Mouse (Mus musculus) cerebellum, postnatal 4 days (tissue): ENCODE results near the gene Psen2.

ENCODE experiments used
- DNase-seq, 2 experiments: peaks; one replicate each; pipeline ENCODE4 v3.0.0; 2022; ENCODE audit warnings: low spot score in 2 of 2, mixed read lengths in 1 of 2

The Psen2 gene

DNA sequence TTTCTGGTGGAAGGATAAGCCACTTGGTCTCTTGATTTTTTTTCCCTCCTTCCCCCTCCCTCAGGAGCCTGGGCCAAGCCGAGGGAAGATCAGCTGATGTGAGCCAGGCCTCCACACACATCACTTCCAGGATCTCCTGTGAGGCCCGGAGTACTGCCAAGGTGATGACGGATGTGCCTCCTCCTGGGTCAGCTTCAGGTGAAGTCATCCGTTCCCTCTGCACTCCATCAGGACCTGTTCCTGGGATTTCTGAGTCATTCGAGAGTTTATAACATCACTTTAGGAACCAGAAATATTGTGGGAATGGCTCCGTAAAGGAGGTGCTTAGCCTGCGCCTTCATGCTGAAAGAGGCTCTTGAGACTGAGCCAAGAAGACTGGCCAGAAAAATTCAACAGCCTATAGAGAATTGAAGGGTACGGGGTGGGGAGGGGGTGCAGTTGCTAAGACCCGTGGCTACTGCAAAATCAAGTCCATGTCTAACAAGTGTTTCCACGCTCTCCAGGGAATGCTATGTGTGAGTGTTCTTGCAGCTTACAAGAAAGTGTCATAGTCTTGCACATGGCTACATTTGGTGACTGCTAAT lies 11.6 kb upstream of the Psen2 start:
- no peak for DNase-seq

DNA sequence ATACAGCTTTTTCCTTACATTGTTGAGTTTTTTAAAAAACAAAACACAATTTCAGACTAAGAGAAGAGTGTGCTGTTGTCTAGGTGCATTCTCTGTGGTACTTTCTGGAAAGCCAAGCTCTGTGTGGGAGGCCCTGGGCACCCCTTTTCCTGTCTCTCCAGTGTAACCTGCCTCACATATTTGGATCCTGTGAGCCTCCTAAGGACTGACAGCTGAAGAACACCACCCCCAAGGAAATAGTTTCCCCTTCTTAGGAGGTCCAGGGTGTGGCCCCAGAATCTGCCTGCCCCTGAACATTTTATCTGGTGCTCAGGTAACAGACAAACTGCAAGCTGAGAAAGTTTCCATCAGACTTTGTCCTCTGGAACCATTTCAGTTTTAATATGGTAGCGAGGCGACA lies 5.8 kb upstream of the Psen2 start:
- no peak for DNase-seq

GRCm38 (mm10) chr1:180268249-180269031 lies 5.2 kb upstream of the Psen2 start:
- peak; percentile 83 to 93 for DNase-seq

GRCm38 (mm10) chr1:180267151-180267550 lies 3.9 kb upstream of the Psen2 start:
- DNase-seq: no peak

GRCm38 (mm10) chr1:180265399-180265798 lies 2.2 kb upstream of the Psen2 start:
- no peak for DNase-seq

DNA sequence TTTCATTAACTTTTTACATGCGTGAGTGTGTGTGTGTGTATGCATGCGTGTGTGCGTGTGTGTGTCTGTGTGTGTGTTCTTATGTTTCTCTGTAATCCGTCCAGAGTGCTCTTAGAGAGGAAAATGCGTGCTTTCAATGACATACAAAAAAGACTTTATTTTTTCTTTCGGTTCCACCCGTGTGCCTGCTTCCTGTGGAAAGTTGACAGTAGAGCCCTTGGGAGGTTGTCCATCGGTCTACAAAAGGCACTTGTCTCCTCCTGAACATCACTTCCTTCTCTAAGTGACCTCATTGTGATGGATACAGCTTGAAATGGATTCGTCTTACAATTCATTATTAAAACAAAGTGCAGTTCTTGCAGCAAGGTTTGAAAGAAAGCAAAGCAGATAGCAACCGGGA lies 1.6 kb upstream of the Psen2 start:
- no peak for DNase-seq

DNA sequence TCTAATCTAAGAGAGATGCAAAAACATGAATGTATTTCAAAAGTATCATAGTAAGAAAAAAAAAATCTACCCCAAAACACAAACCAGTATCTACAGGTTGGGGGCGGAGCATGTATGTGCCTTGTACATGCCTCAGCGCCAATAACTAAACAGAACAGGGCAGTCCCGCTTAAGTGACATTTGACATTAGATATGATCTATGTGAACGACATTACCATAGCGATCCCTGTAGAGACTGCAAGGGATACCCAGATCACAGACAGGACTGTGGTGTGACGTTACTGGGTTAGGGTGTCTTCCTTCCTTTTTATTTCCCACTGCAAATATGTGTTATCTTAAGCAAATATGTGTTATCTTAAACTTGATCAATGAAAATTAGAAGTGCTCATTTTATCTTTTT lies 1.2 kb upstream of the Psen2 start:
- DNase-seq: no peak

DNA sequence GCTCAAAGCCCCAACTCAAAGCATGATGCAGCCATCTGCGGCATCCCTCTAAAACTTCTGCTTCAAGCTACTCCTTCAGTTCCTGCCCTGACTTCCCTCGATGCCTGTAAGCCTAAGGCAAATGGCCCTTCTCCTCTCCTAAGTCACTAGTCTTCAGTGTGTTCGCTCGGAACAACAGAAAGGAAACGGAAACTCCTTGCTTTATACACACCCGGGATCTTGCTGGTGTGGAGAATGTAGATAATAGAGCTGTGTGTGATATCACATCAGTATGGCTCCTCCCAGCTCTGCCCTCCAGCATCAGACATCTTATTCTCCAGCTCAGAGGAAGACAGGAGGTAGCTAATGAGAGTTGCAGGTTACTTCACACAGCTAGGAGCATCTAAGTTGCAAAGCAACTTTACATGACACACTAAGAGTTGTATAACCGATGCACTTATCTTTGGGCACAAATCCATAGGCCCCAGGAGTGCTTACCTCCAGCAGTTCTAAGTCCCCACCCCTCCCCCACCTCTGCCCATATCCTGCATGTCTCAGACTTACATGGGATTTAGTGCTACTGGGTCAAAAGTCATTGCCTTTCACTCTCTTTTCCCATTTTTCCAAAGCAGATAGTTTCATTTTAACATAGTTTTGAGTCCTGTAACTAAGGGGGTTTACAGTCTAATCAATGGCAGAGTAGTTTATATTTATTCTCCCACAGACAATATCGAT lies 1.2 kb downstream of the Psen2 start:
- no peak for DNase-seq

GRCm38 (mm10) chr1:180261415-180261814 lies 1.8 kb downstream of the Psen2 start:
- no peak for DNase-seq

GRCm38 (mm10) chr1:180260886-180261285 lies 2.4 kb downstream of the Psen2 start:
- DNase-seq: no peak

DNA sequence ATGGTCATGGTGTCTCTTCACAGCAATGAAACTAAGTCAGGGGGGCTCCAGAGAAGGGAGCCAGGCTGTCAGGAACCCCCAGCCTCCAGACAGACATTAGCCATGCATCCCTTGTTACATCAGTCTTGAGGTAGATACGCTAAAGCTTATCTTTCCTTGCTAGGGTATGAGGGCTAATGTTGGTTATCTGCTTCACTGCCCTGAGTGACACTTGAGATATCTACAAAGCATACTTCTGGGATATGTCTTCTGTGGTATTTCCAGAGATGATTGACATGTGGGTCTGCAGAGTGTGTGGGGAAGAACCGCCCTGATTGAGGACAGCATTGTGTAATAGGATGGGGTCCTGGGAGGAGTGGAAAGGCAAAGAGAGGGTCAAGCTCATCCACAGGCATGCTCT lies 3.5 kb downstream of the Psen2 start:
- DNase-seq: no peak

DNA sequence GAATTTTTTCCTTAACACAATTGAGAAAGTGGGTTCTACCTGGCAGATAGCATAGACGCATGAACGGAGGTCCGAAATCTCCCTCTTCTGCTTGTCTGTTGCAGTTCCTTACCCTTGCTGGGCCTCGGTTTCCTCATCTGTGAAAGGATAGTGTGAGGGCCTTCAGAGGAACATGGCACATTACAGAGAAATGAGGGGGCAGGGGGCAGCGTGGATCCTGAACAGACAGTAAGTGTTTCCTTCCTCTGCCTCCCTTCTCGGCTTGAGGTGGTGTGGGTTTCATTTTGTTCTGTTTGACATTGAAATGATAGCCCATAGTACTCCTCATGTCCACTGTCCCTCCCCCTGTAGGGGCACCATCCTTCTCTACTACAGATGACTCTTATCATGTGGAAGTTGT lies 5.8 kb downstream of the Psen2 start:
- no peak for DNase-seq

GRCm38 (mm10) chr1:180256866-180257265 lies 6.4 kb downstream of the Psen2 start:
- no peak for DNase-seq

GRCm38 (mm10) chr1:180256138-180256674 lies 7.0 kb downstream of the Psen2 start:
- DNase-seq: peak; percentile 88 to 95

DNA sequence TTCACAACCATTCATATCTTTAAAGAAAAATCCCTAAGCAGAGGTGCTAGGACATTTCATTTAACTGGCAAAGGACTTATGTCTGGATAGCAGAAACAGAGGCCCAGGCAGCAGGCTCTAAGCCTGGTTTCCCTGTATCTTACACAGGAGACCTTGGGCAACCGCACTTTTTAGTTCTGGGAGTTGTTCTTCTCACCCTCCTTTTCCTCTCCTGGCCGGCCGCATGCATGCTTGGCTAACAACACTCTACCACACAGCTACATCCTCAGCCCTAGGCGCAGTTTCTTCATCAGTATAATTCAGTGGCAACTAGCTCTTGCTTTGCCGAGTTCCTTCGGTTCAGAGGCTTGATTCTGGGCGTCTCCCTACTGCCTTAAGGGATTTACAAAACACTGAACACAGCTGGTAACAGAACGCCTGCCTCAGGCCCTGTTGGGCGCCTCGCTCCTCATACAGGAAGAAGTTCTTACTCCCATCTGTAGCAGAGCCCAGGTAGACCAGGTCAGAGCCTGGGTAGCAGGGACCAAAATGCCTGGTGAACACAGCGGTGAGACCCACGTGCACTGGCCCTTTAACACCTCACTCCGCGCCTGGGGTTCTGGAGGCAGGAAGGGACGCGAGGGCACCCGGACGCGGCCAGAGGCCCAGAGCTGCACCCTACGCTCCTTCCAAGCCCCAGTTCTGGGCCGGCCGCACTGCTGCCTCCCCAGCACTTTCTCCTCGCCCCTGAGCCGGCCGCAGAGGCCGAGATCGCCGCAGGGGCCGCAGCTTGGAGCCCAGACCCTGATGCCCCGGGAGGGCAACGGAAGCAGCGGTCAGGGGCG lies 7.7 kb downstream of the Psen2 start:
- peak in 1 of 2 experiments; percentile 16 for DNase-seq

- DNase-seq: no peak
Measured at GRCm38 (mm10) chr1:180254316-180254715, 8.9 kb downstream of the Psen2 start.

DNA sequence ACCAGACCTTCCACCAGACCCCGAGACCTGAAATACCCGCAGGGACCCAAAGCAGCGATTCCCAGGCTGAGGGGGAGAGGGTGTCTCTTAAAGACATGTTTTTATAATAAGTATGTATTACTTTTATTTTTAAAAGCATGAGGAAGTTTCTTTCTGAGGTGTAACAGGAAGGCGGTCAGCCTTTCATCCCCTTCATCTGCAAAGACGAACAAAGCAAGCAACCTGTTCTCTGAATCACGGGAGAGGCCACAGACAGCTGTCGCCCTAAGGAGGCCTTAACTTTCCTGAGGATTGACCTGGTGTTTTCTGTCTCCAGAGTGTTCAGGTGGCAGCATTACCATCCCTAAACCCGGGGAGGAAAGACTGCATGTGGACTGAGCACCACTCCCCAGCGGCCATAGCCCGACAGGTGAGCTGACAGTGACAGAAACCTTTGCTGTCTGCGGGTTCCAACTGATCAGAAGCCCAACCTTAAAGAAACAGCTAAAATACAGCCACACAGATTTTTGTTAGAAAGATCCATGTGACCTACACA lies 10.5 kb downstream of the Psen2 start:
- DNase-seq: no peak

- no peak for DNase-seq
Measured at GRCm38 (mm10) chr1:180251176-180252048, 11.8 kb downstream of the Psen2 start.

DNA sequence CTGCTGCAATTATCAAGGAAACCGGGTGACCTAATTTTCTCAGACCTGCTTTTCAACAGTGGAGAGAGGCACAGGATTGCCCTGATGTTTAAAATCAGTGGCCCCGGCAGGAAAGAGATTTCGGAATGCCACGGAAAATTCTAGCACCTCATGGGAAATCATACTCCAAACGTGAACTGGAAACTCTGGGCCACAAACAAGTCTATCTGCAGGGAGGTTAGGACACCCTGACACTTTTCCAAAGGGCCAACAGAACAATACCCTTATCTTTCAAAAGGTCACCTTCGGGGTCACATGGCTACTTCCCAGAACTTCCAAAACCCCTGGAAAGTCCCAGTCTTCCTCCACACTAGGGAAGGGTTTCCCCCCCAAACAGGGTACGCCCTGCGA lies 12.8 kb downstream of the Psen2 start:
- no peak for DNase-seq

- DNase-seq: peak in 1 of 2 experiments; percentile 19
Measured at GRCm38 (mm10) chr1:180249666-180250440, 13.4 kb downstream of the Psen2 start.
